Mouse (Mus musculus): Measurements from ENCODE around the gene Gpr1. TPM values are rescaled to one million over a fixed set of nuclear protein-coding genes. Genes with fewer than 3 reads are reported as not detected.

The Gpr1 gene
- polyA plus RNA-seq, 1 experiment from 2014 or later = 0.41 TPM

DNA sequence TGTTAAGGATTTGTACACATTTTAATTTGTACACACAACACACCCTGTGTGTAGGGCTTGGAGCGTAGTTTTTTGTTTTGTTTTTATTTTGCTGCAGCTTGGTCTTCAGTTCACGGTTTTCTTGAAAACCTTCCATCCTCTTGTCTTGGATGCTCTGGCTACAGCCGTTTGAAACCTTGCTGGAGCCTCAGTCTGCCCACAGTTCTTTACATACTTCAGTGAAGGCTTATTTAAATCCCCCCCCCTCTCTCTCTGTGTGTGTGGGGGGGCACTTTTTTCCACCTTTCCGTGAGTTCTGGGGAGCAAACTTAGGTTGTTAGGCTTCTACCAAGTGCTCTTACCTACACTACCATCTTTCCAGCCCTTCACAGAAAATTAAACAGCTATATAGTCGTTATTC is 38.9 kb upstream of the Gpr1 start:
- Histone ChIP-seq H3K4me1 (ENCODE audit: control insufficient read depth, insufficient read depth, low read length) (peaks cover 6% of the 10 kb centered on the region; the same call in 1 of the 2 replicates), H3K27me3 (ENCODE audit: control insufficient read depth, insufficient read depth, low read length) (peaks cover 85% of the 10 kb centered on the region), H3K4me3 (ENCODE audit: low read depth, low read length) (no peak overlapping the region), H3K36me3 (ENCODE audit: control insufficient read depth, insufficient read depth, low read length) (no peaks in the 10 kb centered on the region), H3K4me2 (ENCODE audit: low read depth) (0 out of 2 replicates have a peak overlapping the region, but pooled peaks have one; percentile 29), H3K9ac (ENCODE audit: low read length) (peak overlapping the region; percentile 37; the same call in 1 of the 2 replicates), H3K9me3 (ENCODE audit: control insufficient read depth, low read length) (no peaks in the 10 kb centered on the region), H3K27ac (ENCODE audit: low read depth, low read length) (peak overlapping the region; percentile 53; the same call in 1 of the 2 replicates)
- ATAC-seq (ENCODE audit: insufficient read depth, low FRiP score, low TSS enrichment) = peak; percentile 25; the same call in 1 of the 2 replicates
- no peak for DNase-seq (ENCODE audit: low spot score)
- WGBS = 32% methylated on average over 5 of the region's 5 CpGs

DNA sequence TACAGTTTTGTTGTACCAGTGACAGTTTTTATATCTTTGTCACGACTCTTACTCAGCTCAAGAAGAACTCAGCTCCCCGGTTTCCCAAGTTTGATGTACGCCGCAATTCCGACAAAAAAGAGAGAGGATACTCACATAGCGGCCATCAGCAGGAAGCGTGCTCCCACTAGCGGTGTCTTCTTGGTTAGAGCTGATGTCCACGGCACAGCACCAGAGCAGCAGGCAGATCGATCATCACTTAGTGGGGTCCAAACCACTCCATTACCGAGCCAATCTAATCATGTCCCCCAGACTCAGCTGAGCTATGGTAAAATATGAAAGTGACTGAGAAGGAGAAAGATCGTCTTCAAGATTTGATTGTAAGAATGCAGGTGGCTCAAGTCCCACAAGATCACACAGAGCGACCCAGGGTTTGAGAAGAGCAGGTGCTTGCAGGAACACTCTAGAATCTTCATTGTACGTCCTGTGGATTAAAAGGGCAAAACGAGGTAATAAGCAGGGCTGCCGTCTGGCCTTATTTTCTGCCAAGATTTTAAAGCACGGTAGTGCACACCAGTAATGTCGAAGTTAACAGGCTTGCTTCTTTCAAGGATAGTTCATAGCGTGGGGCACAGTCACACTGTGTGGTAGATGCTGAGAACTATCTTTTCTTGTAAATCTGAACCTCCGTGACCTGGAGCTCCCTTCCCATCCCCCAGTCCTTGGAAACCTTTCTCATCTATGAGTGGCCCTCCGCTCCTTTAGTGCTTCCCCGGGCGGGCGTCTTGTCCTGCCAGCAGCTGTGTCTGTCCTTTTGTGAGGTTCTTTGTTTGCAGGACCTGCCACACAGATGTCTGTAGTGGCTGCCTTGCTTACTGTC is 38.2 kb upstream of the Gpr1 start:
- H3K9me3 ChIP-seq (ENCODE audit: control insufficient read depth, low read length) = no peaks in the 10 kb centered on the region
- DNase-seq (ENCODE audit: low spot score) (peak; percentile 55), ATAC-seq (ENCODE audit: insufficient read depth, low FRiP score, low TSS enrichment) (0 out of 2 replicates have a peak, but pooled peaks have one; percentile 56)
- peaks cover 85% of the 10 kb centered on the region for H3K27me3 ChIP-seq (ENCODE audit: control insufficient read depth, insufficient read depth, low read length)
- H3K4me1 ChIP-seq (ENCODE audit: control insufficient read depth, insufficient read depth, low read length) = peaks cover 8% of the 10 kb centered on the region; the same call in 1 of the 2 replicates
- 30% methylated on average over 24 of the region's 24 CpGs for WGBS
- no peaks in the 10 kb centered on the region for H3K36me3 ChIP-seq (ENCODE audit: control insufficient read depth, insufficient read depth, low read length)
- peak overlapping the region; percentile 53; the same call in 1 of the 2 replicates for H3K27ac ChIP-seq (ENCODE audit: low read depth, low read length)
- 0 out of 2 replicates have a peak overlapping the region, but pooled peaks have one; percentile 29 for H3K4me2 ChIP-seq (ENCODE audit: low read depth)
- H3K4me3 ChIP-seq (ENCODE audit: low read depth, low read length) = no peak overlapping the region
- peak overlapping the region; percentile 37; the same call in 1 of the 2 replicates for H3K9ac ChIP-seq (ENCODE audit: low read length)

DNA sequence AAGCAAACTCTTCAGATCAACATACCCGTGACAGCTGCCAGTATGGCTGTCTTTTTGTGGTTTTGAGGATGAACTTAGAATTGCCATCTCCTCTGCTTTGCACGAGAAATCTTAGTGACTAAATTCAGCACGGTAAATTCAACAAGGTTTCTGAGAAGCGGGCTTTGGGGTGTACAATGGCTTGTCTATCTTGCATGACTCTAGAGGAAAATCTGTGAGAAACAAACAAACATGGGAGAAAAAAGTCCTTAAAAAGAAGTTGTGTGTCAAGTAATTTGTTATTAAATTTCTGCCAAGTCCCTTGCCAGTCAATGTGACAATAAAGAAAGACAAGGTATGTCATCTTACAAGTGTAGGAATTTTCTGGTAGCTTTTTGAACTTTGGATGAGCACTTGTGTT is 34.9 kb upstream of the Gpr1 start:
- 54% methylated on average over 4 of the region's 4 CpGs for WGBS
- Histone ChIP-seq H3K27me3 (ENCODE audit: control insufficient read depth, insufficient read depth, low read length) (peaks cover 68% of the 10 kb centered on the region), H3K36me3 (ENCODE audit: control insufficient read depth, insufficient read depth, low read length) (no peaks in the 10 kb centered on the region), H3K9ac (ENCODE audit: low read length) (no peak overlapping the region), H3K9me3 (ENCODE audit: control insufficient read depth, low read length) (no peaks in the 10 kb centered on the region), H3K4me3 (ENCODE audit: low read depth, low read length) (no peak overlapping the region), H3K4me1 (ENCODE audit: control insufficient read depth, insufficient read depth, low read length) (peaks cover 10% of the 10 kb centered on the region; the same call in 1 of the 2 replicates), H3K4me2 (ENCODE audit: low read depth) (no peak overlapping the region), H3K27ac (ENCODE audit: low read depth, low read length) (no peak overlapping the region)
- no peak for DNase-seq (ENCODE audit: low spot score)
- ATAC-seq (ENCODE audit: insufficient read depth, low FRiP score, low TSS enrichment) = no peak

DNA sequence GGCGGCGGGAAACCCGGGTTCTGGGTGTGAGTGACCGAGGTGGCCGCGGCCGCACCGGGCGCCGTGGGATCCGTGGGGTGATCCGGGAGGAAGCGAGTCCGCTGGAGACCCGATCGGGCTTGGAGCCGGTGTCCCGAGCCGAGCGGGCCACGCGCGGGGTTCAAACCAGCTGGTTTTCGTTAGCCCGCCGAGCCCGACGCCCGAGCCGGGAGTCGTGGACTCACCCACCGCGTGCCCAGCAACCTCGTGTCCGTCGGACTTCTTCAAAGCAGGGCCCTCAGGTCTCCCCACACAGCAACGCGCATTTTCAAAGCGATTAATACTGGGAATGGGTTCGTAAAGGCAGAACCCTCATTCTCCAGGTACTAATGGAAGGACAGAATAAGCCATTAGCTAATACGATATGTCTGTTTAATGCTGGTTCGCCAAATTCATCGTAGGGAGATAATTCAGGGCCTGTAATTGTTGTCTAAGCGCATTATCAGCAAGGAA is 34.1 kb upstream of the Gpr1 start:
- peaks cover 61% of the 10 kb centered on the region for H3K27me3 ChIP-seq (ENCODE audit: control insufficient read depth, insufficient read depth, low read length)
- no peaks in the 10 kb centered on the region for H3K9me3 ChIP-seq (ENCODE audit: control insufficient read depth, low read length)
- peak overlapping the region; percentile 27 for H3K4me3 ChIP-seq (ENCODE audit: low read depth, low read length)
- peaks cover 10% of the 10 kb centered on the region; the same call in 1 of the 2 replicates for H3K4me1 ChIP-seq (ENCODE audit: control insufficient read depth, insufficient read depth, low read length)
- H3K4me2 ChIP-seq (ENCODE audit: low read depth) = peak overlapping the region; percentile 58
- WGBS = 2% methylated on average over 44 of the region's 44 CpGs
- no peak overlapping the region for H3K27ac ChIP-seq (ENCODE audit: low read depth, low read length)
- no peaks in the 10 kb centered on the region for H3K36me3 ChIP-seq (ENCODE audit: control insufficient read depth, insufficient read depth, low read length)
- peak overlapping the region; percentile 58 for H3K9ac ChIP-seq (ENCODE audit: low read length)
- peak; percentile 60 for DNase-seq (ENCODE audit: low spot score)
- ATAC-seq (ENCODE audit: insufficient read depth, low FRiP score, low TSS enrichment) = no peak

DNA sequence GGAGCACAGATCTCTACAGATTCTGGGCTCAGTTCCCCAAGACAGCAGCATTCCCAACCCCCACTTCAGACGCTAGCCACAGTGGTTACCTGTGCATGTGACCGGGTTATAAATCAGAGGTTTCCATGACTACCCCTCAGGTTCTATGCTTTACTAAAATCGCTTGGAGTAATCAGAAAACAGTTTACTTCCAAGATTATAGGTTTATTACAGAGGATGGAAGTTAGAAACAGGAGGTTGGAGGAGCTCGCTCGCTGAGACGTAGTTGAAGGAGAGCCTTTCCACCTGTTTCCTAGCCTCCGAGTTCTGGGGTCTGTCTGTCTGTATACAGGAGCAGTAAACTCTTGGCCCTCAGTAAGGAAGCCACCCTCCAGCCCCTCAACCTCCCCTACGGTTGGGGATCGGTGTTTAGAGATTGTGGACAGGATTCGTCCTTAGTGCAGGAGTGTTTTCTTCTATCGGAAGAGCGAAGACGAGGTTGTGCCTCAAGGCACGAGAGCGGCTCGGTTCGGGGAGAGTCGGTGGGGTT is 33.6 kb upstream of the Gpr1 start:
- WGBS = under 1% methylated on average over 18 of the region's 18 CpGs
- Histone ChIP-seq H3K9me3 (ENCODE audit: control insufficient read depth, low read length) (no peaks in the 10 kb centered on the region), H3K4me1 (ENCODE audit: control insufficient read depth, insufficient read depth, low read length) (peaks cover 5% of the 10 kb centered on the region; the same call in 1 of the 2 replicates), H3K27me3 (ENCODE audit: control insufficient read depth, insufficient read depth, low read length) (peaks cover 57% of the 10 kb centered on the region), H3K27ac (ENCODE audit: low read depth, low read length) (no peak overlapping the region), H3K4me3 (ENCODE audit: low read depth, low read length) (peak overlapping the region; percentile 27), H3K36me3 (ENCODE audit: control insufficient read depth, insufficient read depth, low read length) (no peaks in the 10 kb centered on the region), H3K4me2 (ENCODE audit: low read depth) (peak overlapping the region; percentile 58), H3K9ac (ENCODE audit: low read length) (peak overlapping the region; percentile 58)
- ATAC-seq (ENCODE audit: insufficient read depth, low FRiP score, low TSS enrichment) = 0 out of 2 replicates have a peak, but pooled peaks have one; percentile 32
- peak; percentile 52 for DNase-seq (ENCODE audit: low spot score)

DNA sequence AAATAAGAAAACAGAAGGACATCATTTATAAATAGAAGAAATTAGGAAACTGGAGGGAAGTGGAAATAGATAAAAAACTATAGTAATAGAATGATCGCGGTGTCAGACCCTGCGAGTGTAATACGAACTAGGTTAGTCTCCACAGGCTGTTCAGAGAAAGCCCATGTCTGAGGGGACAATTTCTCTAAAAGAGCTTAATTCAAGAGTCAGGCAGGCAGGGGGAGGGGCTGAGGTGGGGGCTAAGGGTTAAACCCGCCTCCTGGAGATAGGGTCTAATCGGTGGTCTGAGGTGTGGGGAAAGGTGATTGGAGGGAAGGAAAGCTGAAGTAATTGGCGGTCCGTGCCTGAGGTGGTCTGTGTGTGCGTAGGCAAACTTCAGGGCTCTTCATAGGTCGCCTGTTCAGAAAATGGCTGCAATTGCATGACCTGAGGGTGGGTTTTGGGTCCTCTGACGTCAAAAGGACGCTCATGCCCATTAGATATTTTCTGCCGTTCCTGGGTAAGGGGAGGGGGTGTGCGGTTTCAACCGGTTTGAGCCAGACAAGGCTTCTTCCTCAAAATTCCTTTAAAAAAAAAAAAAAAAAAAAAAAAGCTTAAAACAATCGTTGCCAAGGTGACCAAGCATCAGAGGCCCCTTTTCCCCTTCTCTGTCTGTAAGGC is 32.6 kb upstream of the Gpr1 start:
- no peak overlapping the region for H3K27ac ChIP-seq (ENCODE audit: low read depth, low read length)
- ATAC-seq (ENCODE audit: insufficient read depth, low FRiP score, low TSS enrichment) = peak; percentile 76
- no peak overlapping the region; the same call in 1 of the 2 replicates for H3K9ac ChIP-seq (ENCODE audit: low read length)
- no peaks in the 10 kb centered on the region for H3K9me3 ChIP-seq (ENCODE audit: control insufficient read depth, low read length)
- H3K4me1 ChIP-seq (ENCODE audit: control insufficient read depth, insufficient read depth, low read length) = 0 out of 2 replicates have a peak, but pooled peaks cover 5% of the 10 kb centered on the region
- WGBS = 2% methylated on average over 16 of the region's 16 CpGs
- DNase-seq (ENCODE audit: low spot score) = peak; percentile 79
- peaks cover 48% of the 10 kb centered on the region for H3K27me3 ChIP-seq (ENCODE audit: control insufficient read depth, insufficient read depth, low read length)
- H3K4me3 ChIP-seq (ENCODE audit: low read depth, low read length) = peak overlapping the region; percentile 21
- H3K36me3 ChIP-seq (ENCODE audit: control insufficient read depth, insufficient read depth, low read length) = no peaks in the 10 kb centered on the region
- peak overlapping the region; percentile 58 for H3K4me2 ChIP-seq (ENCODE audit: low read depth)

DNA sequence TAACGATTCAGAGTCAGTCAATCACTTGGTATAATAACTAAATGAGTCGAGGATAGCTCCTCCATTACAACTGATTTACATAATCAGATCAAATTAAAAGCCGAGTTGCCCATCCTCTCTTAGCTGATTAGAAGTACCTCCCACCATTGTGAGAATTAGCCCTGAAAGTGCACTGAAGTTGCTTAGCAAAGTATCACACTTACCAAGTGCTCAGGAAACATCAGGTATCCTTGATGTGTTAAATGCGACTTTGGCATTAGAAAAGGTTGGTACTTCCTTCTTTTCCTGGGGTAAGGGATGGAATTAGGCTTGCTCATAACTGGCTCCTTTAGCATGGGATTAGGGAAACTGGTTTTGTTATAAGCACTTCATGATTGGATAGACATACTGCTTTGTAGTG is 29.5 kb upstream of the Gpr1 start:
- no peak overlapping the region for H3K9ac ChIP-seq (ENCODE audit: low read length)
- no peaks in the 10 kb centered on the region for H3K9me3 ChIP-seq (ENCODE audit: control insufficient read depth, low read length)
- H3K4me1 ChIP-seq (ENCODE audit: control insufficient read depth, insufficient read depth, low read length) = 0 out of 2 replicates have a peak, but pooled peaks cover 5% of the 10 kb centered on the region
- no peak overlapping the region for H3K4me3 ChIP-seq (ENCODE audit: low read depth, low read length)
- no peak overlapping the region for H3K4me2 ChIP-seq (ENCODE audit: low read depth)
- no peaks in the 10 kb centered on the region for H3K36me3 ChIP-seq (ENCODE audit: control insufficient read depth, insufficient read depth, low read length)
- no peak overlapping the region for H3K27ac ChIP-seq (ENCODE audit: low read depth, low read length)
- 60% methylated on average over 4 of the region's 4 CpGs for WGBS
- H3K27me3 ChIP-seq (ENCODE audit: control insufficient read depth, insufficient read depth, low read length) = peaks cover 20% of the 10 kb centered on the region
- DNase-seq (ENCODE audit: low spot score) (no peak), ATAC-seq (ENCODE audit: insufficient read depth, low FRiP score, low TSS enrichment) (no peak)

DNA sequence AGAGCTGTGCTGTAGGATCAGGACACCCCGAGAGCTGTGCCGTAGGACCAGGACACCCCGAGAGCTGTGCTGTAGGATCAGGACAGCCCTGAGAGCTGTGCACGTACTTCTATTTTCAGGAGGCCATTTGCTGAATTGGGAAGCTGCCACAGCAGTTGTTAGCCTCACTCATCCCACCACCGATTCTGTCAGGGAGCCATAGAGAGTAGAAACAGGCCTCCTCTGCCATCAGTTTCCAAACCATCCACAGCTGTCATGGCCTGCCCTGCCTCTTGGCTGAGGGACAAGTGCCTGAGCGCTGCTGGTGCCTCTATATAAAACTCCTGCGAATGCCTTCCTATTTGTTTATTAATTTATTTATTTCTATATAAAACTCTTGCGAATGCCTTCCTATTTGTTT is 25.4 kb upstream of the Gpr1 start:
- Histone ChIP-seq H3K9me3 (ENCODE audit: control insufficient read depth, low read length) (no peaks in the 10 kb centered on the region), H3K4me2 (ENCODE audit: low read depth) (no peak overlapping the region), H3K4me3 (ENCODE audit: low read depth, low read length) (no peak overlapping the region), H3K9ac (ENCODE audit: low read length) (no peak overlapping the region), H3K27ac (ENCODE audit: low read depth, low read length) (no peak overlapping the region), H3K4me1 (ENCODE audit: control insufficient read depth, insufficient read depth, low read length) (no peaks in the 10 kb centered on the region), H3K27me3 (ENCODE audit: control insufficient read depth, insufficient read depth, low read length) (no peaks in the 10 kb centered on the region), H3K36me3 (ENCODE audit: control insufficient read depth, insufficient read depth, low read length) (no peaks in the 10 kb centered on the region)
- no peak for ATAC-seq (ENCODE audit: insufficient read depth, low FRiP score, low TSS enrichment)
- WGBS = 90% methylated on average over 8 of the region's 8 CpGs
- DNase-seq (ENCODE audit: low spot score) = no peak
